Mouse (Mus musculus) ovary, postnatal 14 days (tissue): ENCODE measurements at regions not wholly inside any gene's neighbourhood (a gene's known extent, or its start where the extent isn't known, plus 50 kb on each side); places are given as distances from the start of the nearest gene placed in this dataset.

Source experiments
- DNase-seq: peaks from one replicate; pipeline ENCODE4 v3.0.0; 2022; ENCODE audit warnings: low spot score

GRCm38 (mm10) chr14:24876508-24876907 is 389.6 kb downstream of the Rps24 start:
- no peak for DNase-seq

GRCm38 (mm10) chr14:24877853-24878252 is 390.9 kb downstream of the Rps24 start:
- DNase-seq = no peak

DNA sequence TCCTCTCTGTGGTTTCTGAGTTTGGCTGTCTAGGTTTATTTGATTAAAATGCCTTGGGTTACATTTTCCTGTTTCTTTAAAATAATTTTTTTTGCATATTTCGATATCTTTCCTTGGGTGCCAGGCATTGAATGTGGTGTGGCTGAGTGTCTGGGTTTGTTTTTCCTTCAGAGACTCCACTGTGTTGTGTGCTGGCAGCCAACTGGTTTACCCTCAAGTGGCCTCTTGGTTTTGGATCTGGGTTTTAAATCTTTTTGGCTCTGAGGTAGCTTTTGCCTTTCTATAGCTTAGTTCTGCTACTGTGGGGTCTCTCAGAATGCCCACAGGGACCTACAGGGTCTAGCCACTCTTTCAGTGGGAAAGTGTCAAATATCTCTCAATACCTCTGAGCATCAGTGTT is 399.2 kb downstream of the Rps24 start:
- DNase-seq = no peak

GRCm38 (mm10) chr14:24886896-24887421 is 400.0 kb downstream of the Rps24 start:
- no peak for DNase-seq

- DNase-seq = no peak
These were observed 403.9 kb downstream of the Rps24 start for GRCm38 (mm10) chr14:24890856-24891255.

DNA sequence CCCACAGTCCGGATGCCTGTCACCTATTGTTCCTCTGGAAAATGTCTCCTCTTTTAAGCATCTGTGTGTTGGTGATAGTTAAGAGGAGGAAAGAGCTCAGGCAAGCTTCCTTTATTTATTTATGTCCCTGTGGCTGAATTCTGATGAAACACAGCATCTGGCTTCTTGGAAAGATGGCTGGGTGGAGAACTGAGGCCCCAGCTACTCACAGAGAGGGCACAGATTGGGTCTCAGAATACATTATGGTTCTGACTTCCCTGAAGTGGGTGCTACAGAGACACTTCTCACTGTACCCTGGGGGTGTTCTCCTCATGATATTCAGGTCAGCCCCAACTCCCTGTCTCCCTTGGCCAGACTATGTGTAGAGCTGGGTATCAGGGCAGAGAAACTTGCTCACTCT is 408.3 kb downstream of the Rps24 start:
- DNase-seq = no peak

GRCm38 (mm10) chr14:24896681-24897080 is 409.8 kb downstream of the Rps24 start:
- no peak for DNase-seq

GRCm38 (mm10) chr14:24900501-24901179 is 413.7 kb downstream of the Rps24 start:
- DNase-seq = no peak

GRCm38 (mm10) chr14:24901726-24902125 is 414.8 kb downstream of the Rps24 start:
- no peak for DNase-seq

- no peak for DNase-seq
These were observed 415.9 kb downstream of the Rps24 start for GRCm38 (mm10) chr14:24902870-24903269.

- no peak for DNase-seq
These were observed 417.8 kb downstream of the Rps24 start for GRCm38 (mm10) chr14:24904712-24905111.

GRCm38 (mm10) chr14:24906916-24907315 is 420.0 kb downstream of the Rps24 start:
- DNase-seq = no peak

- no peak for DNase-seq
These were observed 421.5 kb downstream of the Rps24 start for GRCm38 (mm10) chr14:24908377-24908776.

DNA sequence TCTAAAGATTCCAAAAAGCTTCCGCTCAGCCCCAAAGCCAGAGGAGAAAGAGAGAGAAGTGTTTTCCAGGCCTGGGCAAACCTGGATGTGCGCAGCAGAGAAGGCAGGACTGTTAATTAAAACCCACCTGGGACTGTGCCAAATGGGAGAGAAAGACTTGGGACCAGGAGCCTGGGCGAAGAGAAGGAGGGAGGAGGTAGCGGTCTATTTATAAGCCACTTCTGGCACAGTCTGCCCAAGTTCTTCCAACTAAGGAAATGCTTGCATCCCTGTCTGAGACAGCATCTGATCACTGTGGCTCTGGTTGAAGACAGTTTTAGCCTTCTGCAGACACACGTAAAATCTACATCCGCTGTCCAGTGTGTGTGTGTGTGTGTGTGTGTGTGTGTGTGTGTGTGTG is 424.7 kb downstream of the Rps24 start:
- no peak for DNase-seq

DNA sequence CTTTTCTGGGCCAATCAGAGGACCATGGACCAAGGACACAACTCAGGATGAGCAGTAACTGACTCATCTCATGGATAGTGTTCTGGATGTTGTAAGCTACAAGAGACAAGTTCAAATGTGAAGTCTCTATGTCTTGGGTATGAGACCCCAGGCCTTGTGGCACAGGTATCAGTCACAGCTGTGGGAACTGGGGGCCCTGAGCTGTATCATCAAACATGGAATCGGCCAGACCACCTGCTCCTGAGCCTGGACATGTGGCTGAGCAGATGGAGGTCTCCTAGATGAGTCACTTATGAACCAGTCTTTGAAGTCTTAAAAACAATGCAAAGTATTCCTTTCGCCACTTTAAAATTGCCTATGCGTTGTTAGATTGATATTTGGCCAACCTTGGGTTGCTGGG is 432.1 kb downstream of the Rps24 start:
- no peak for DNase-seq

DNA sequence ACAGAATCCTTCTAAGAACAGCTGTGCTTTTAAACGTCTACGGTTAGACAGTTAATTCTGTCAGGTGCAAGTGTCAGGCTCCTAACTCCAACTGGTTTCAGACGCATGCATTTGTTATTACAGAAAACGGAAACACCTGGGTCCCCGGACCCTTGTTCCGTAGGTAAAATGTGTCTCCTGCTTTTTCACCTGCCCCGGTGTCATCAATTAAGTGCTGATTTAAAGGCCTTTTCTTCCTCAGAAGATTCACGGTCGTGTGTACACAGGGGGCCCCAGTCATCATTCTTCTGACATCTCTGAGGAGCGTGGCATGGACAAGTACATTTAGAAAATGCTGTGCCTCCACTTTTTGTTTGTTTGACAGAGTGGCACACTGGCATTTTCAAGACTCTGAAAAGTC is 435.1 kb downstream of the Rps24 start:
- no peak for DNase-seq

GRCm38 (mm10) chr14:24924561-24924960 is 437.6 kb downstream of the Rps24 start:
- no peak for DNase-seq

- DNase-seq = no peak
These were observed 439.4 kb downstream of the Rps24 start for GRCm38 (mm10) chr14:24926086-24927048.

DNA sequence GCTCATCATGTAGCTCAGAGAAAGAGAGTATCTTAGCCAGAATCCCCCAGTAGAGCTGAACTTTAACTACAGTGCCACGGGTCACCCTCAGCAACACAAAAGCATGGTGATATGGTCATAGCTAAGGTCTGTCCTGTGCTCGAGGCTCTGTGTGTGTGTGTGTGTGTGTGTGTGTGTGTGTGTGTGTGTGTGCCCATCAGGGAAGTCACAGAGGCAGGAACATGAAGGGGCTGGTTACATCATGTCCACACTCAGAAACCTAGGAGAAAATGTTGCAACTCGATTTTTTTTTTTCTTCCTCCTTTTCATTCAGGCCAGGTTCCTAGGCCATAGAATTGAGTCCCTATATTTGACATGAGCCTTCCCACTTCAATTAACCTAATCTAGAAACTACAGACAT is 441.8 kb downstream of the Rps24 start:
- no peak for DNase-seq

DNA sequence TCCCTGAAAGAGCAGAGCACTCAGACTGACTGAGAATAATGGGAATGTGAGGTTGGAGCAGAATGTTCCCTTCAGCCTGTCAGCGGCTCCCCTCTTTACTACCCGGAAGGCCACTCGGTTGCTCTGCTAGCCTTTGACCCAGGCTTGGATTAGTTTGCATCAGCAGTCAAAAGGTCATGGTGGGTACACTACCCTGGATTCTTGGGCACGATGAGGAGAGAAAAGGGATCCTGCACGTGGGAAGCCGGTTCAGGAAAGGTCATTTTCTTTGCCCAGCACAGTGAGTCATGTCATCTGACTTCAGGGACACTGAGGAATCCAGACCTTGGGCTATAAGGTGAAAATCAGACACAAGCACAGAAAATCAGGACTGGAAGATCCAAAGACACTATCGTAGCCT is 443.3 kb downstream of the Rps24 start:
- no peak for DNase-seq

DNA sequence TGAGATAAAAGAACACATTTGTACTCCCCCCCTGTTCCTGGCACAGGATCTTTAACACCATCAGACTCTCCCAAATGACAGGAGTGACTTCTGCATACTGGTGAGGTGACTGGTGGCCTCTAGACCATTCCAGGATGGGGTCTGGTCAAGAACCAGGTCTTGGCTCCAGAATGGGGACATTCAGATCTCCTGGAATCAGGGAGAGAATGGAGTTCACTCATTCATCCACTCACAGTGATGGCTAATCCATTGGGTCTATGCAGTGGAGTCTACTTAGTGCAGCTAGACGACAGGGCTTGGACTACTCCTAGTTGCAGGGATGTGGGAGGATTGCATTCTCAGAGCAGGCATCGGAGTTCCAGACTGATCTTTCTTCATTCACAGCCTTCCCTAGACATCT is 451.0 kb downstream of the Rps24 start:
- DNase-seq = no peak

- DNase-seq = no peak
These were observed 452.1 kb downstream of the Rps24 start for GRCm38 (mm10) chr14:24939068-24939467.
